Mouse (Mus musculus): ENCODE data around the gene Tmem217. TPM values are rescaled to one million over a fixed set of nuclear protein-coding genes. Genes with fewer than 3 reads are reported as not detected.

Tmem217 gene
- total RNA-seq, 2 experiments from 2014 or later = not detected

GRCm38 (mm10) chr17:29491591-29492268, 60.5 kb downstream of the Tmem217 start:
- intact Hi-C loops (cut with DNase I) = loop anchor here (1.0 to 5.0 kb wide), 6 partner anchors 23 to 224 kb away; partner anchors contain the start of gene BC004004
- peak; percentile 71 to 80 for DNase-seq

GRCm38 (mm10) chr17:29490713-29491581, 61.2 kb downstream of the Tmem217 start, which contains the start of gene Pim1:
Pim1 (plus strand) TSS chr17:29490753.
- no peak for DNase-seq
- intact Hi-C loops (cut with DNase I) = loop anchor here (2.0 to 5.0 kb wide), 3 partner anchors 32 to 224 kb away; partner anchors contain the start of gene BC004004

- intact Hi-C loops (cut with DNase I) = loop anchor here (2.0 to 5.0 kb wide), 3 partner anchors 31 to 223 kb away; partner anchors contain the start of gene BC004004
- peak; percentile 96 for DNase-seq
These were observed 62.0 kb downstream of the Tmem217 start for GRCm38 (mm10) chr17:29489971-29490712.

GRCm38 (mm10) chr17:29488978-29489970, 62.9 kb downstream of the Tmem217 start:
- DNase-seq = no peak
- intact Hi-C loops (cut with DNase I) = no loop called here

- intact Hi-C loops (cut with DNase I) = no loop called here
- DNase-seq = no peak
These were observed 63.8 kb downstream of the Tmem217 start for GRCm38 (mm10) chr17:29488257-29488977.

- intact Hi-C loops (cut with DNase I) = no loop called here
- no peak for DNase-seq
These were observed 66.6 kb downstream of the Tmem217 start for GRCm38 (mm10) chr17:29485336-29486233.

- DNase-seq = no peak
- intact Hi-C loops (cut with DNase I) = no loop called here
These were observed 67.8 kb downstream of the Tmem217 start for GRCm38 (mm10) chr17:29484431-29484830.

- DNase-seq = no peak
- intact Hi-C loops (cut with DNase I) = loop anchor here (2.0 kb wide), 1 partner anchor 14 kb away; no protein-coding TSS in a partner anchor
These were observed 68.9 kb downstream of the Tmem217 start for GRCm38 (mm10) chr17:29483282-29483681.

- DNase-seq = no peak
- intact Hi-C loops (cut with DNase I) = loop anchor here (2.0 kb wide), 1 partner anchor 14 kb away; no protein-coding TSS in a partner anchor
These were observed 69.6 kb downstream of the Tmem217 start for GRCm38 (mm10) chr17:29482632-29483031.

- intact Hi-C loops (cut with DNase I) = no loop called here
- DNase-seq = no peak
These were observed 71.9 kb downstream of the Tmem217 start for GRCm38 (mm10) chr17:29480256-29480655.

GRCm38 (mm10) chr17:29478271-29478670, 73.9 kb downstream of the Tmem217 start:
- intact Hi-C loops (cut with DNase I) = no loop called here
- no peak for DNase-seq

GRCm38 (mm10) chr17:29477357-29477756, 74.8 kb downstream of the Tmem217 start:
- DNase-seq = no peak
- intact Hi-C loops (cut with DNase I) = no loop called here

GRCm38 (mm10) chr17:29476461-29476860, 75.7 kb downstream of the Tmem217 start:
- intact Hi-C loops (cut with DNase I) = no loop called here
- no peak for DNase-seq

Small RNA genes within 50 kb of the gene (microRNA-seq; reads per million reads assigned to microRNA genes)
- 0 to 0.72 reads per million in 2 experiments for gene Mir7667 (ENCODE audit: borderline number of aligned reads in 2 of 2)

Other genes starting within 250 kb of the Tmem217 start
- 10 to 100 TPM; 35.9 to 42.4 TPM for gene Pi16, start 234.7 kb downstream of the Tmem217 start, total RNA-seq (2021)
- gene Mtch1, start 204.5 kb downstream of the Tmem217 start, total RNA-seq (2021) = 100 to 1,000 TPM; 201 to 211 TPM
- 1 to 10 TPM; 3.5 to 4.5 TPM for gene Fgd2, start 191.5 kb downstream of the Tmem217 start, total RNA-seq (2021)
- gene Pim1, start 61.6 kb downstream of the Tmem217 start, total RNA-seq (2021) = 10 to 100 TPM; 22.3 to 36.3 TPM
- not detected for gene Gm17657, start 2.7 kb downstream of the Tmem217 start, total RNA-seq (2021)
- gene Tbc1d22b, start 2.6 kb downstream of the Tmem217 start, total RNA-seq (2021) = 10 to 100 TPM; 11.9 to 12.5 TPM
- 10 to 100 TPM; 18.7 to 19.2 TPM for gene Rnf8, start 62.4 kb upstream of the Tmem217 start, total RNA-seq (2021)
- gene Gm28043, start 62.5 kb upstream of the Tmem217 start, total RNA-seq (2021) = under 1 TPM; 0.78 to 0.81 TPM
- gene Cmtr1, start 108.2 kb upstream of the Tmem217 start, total RNA-seq (2021) = 10 to 100 TPM; 45.5 to 54.4 TPM
- gene Ccdc167, start 164.7 kb upstream of the Tmem217 start, total RNA-seq (2021) = 10 to 100 TPM; 11.0 to 11.6 TPM

Data from heart, postnatal 36 days (tissue).